Mouse (Mus musculus): ENCODE data around the gene Prox1. TPM values are rescaled to one million over a fixed set of nuclear protein-coding genes. Genes with fewer than 3 reads are reported as not detected.

Prox1 gene
- polyA plus RNA-seq, 1 experiment from 2014 or later: 6.1 TPM

- no peak for ATAC-seq
- no peak overlapping the region for H3K4me3 ChIP-seq (ENCODE audit: low read length)
- WGBS: 78% methylated on average over 2 of the region's 2 CpGs
- no peaks in the 10 kb centered on the region for H3K4me1 ChIP-seq (ENCODE audit: control insufficient read depth, insufficient read depth, low read depth, low read length)
- no peaks in the 10 kb centered on the region for H3K9me3 ChIP-seq (ENCODE audit: control insufficient read depth, low read length)
- no peaks in the 10 kb centered on the region for H3K36me3 ChIP-seq (ENCODE audit: control insufficient read depth, insufficient read depth, low read length)
- H3K27ac ChIP-seq (ENCODE audit: low read depth, low read length): no peak overlapping the region
- no peaks in the 10 kb centered on the region for H3K27me3 ChIP-seq (replicated peaks; ENCODE audit: control insufficient read depth, insufficient read depth, low read length)
- no peak overlapping the region for H3K9ac ChIP-seq (ENCODE audit: low read depth, low read length)
- H3K4me2 ChIP-seq (ENCODE audit: low read length): no peak overlapping the region
These were observed 27.7 kb upstream of the Prox1 start for GRCm38 (mm10) chr1:190198247-190198646.

- Histone ChIP-seq H3K4me1 (ENCODE audit: control insufficient read depth, insufficient read depth, low read depth, low read length) (peaks cover 9% of the 10 kb centered on the region), H3K9me3 (ENCODE audit: control insufficient read depth, low read length) (no peaks in the 10 kb centered on the region), H3K36me3 (ENCODE audit: control insufficient read depth, insufficient read depth, low read length) (no peaks in the 10 kb centered on the region), H3K4me3 (ENCODE audit: low read length) (no peak overlapping the region), H3K27me3 (replicated peaks; ENCODE audit: control insufficient read depth, insufficient read depth, low read length) (no peaks in the 10 kb centered on the region), H3K9ac (ENCODE audit: low read depth, low read length) (no peak overlapping the region), H3K4me2 (ENCODE audit: low read length) (0 out of 2 replicates have a peak overlapping the region, but pooled peaks have one; percentile 16), H3K27ac (ENCODE audit: low read depth, low read length) (no peak overlapping the region)
- WGBS: 23% methylated on average over 13 of the region's 13 CpGs
- ATAC-seq: no peak
These were observed 21.5 kb upstream of the Prox1 start for GRCm38 (mm10) chr1:190192011-190192410.

GRCm38 (mm10) chr1:190190231-190190965 lies 19.9 kb upstream of the Prox1 start:
- Histone ChIP-seq H3K4me3 (ENCODE audit: low read length) (no peak overlapping the region), H3K4me1 (ENCODE audit: control insufficient read depth, insufficient read depth, low read depth, low read length) (peaks cover 9% of the 10 kb centered on the region), H3K27ac (ENCODE audit: low read depth, low read length) (no peak overlapping the region), H3K27me3 (replicated peaks; ENCODE audit: control insufficient read depth, insufficient read depth, low read length) (no peaks in the 10 kb centered on the region), H3K4me2 (ENCODE audit: low read length) (no peak overlapping the region), H3K36me3 (ENCODE audit: control insufficient read depth, insufficient read depth, low read length) (no peaks in the 10 kb centered on the region), H3K9ac (ENCODE audit: low read depth, low read length) (no peak overlapping the region; the same call in 1 of the 2 replicates), H3K9me3 (ENCODE audit: control insufficient read depth, low read length) (no peaks in the 10 kb centered on the region)
- ATAC-seq: peak; percentile 54; the same call in 1 of the 2 replicates
- WGBS: 20% methylated on average over 10 of the region's 10 CpGs

- Histone ChIP-seq H3K27ac (ENCODE audit: low read depth, low read length) (no peak overlapping the region), H3K27me3 (replicated peaks; ENCODE audit: control insufficient read depth, insufficient read depth, low read length) (no peaks in the 10 kb centered on the region), H3K4me1 (ENCODE audit: control insufficient read depth, insufficient read depth, low read depth, low read length) (peaks cover 9% of the 10 kb centered on the region), H3K4me2 (ENCODE audit: low read length) (no peak overlapping the region), H3K9ac (ENCODE audit: low read depth, low read length) (no peak overlapping the region), H3K9me3 (ENCODE audit: control insufficient read depth, low read length) (no peaks in the 10 kb centered on the region), H3K4me3 (ENCODE audit: low read length) (no peak overlapping the region), H3K36me3 (ENCODE audit: control insufficient read depth, insufficient read depth, low read length) (no peaks in the 10 kb centered on the region)
- no peak for ATAC-seq
- WGBS: 70% methylated on average over 2 of the region's 2 CpGs
These were observed 18.6 kb upstream of the Prox1 start for GRCm38 (mm10) chr1:190189125-190189524.

GRCm38 (mm10) chr1:190186336-190186735 lies 15.8 kb upstream of the Prox1 start:
- H3K4me2 ChIP-seq (ENCODE audit: low read length): no peak overlapping the region
- 83% methylated on average over 4 of the region's 4 CpGs for WGBS
- H3K9ac ChIP-seq (ENCODE audit: low read depth, low read length): no peak overlapping the region
- H3K4me3 ChIP-seq (ENCODE audit: low read length): no peak overlapping the region
- H3K27me3 ChIP-seq (replicated peaks; ENCODE audit: control insufficient read depth, insufficient read depth, low read length): no peaks in the 10 kb centered on the region
- H3K36me3 ChIP-seq (ENCODE audit: control insufficient read depth, insufficient read depth, low read length): no peaks in the 10 kb centered on the region
- H3K4me1 ChIP-seq (ENCODE audit: control insufficient read depth, insufficient read depth, low read depth, low read length): peaks cover 4% of the 10 kb centered on the region
- ATAC-seq: no peak
- no peak overlapping the region for H3K27ac ChIP-seq (ENCODE audit: low read depth, low read length)
- H3K9me3 ChIP-seq (ENCODE audit: control insufficient read depth, low read length): no peaks in the 10 kb centered on the region

GRCm38 (mm10) chr1:190185284-190185683 lies 14.8 kb upstream of the Prox1 start:
- Histone ChIP-seq H3K9ac (ENCODE audit: low read depth, low read length) (no peak overlapping the region), H3K36me3 (ENCODE audit: control insufficient read depth, insufficient read depth, low read length) (no peaks in the 10 kb centered on the region), H3K27me3 (replicated peaks; ENCODE audit: control insufficient read depth, insufficient read depth, low read length) (no peaks in the 10 kb centered on the region), H3K27ac (ENCODE audit: low read depth, low read length) (no peak overlapping the region), H3K4me1 (ENCODE audit: control insufficient read depth, insufficient read depth, low read depth, low read length) (no peaks in the 10 kb centered on the region; the same call in none of the 2 replicates), H3K9me3 (ENCODE audit: control insufficient read depth, low read length) (no peaks in the 10 kb centered on the region), H3K4me3 (ENCODE audit: low read length) (no peak overlapping the region), H3K4me2 (ENCODE audit: low read length) (no peak overlapping the region)
- WGBS: 83% methylated on average over 10 of the region's 10 CpGs
- ATAC-seq: no peak

- H3K36me3 ChIP-seq (ENCODE audit: control insufficient read depth, insufficient read depth, low read length): no peaks in the 10 kb centered on the region
- no peak overlapping the region for H3K9ac ChIP-seq (ENCODE audit: low read depth, low read length)
- H3K4me1 ChIP-seq (ENCODE audit: control insufficient read depth, insufficient read depth, low read depth, low read length): no peaks in the 10 kb centered on the region
- no peaks in the 10 kb centered on the region for H3K9me3 ChIP-seq (ENCODE audit: control insufficient read depth, low read length)
- H3K27me3 ChIP-seq (replicated peaks; ENCODE audit: control insufficient read depth, insufficient read depth, low read length): no peaks in the 10 kb centered on the region
- 95% methylated on average over 4 of the region's 4 CpGs for WGBS
- H3K4me3 ChIP-seq (ENCODE audit: low read length): no peak overlapping the region
- ATAC-seq: no peak
- H3K27ac ChIP-seq (ENCODE audit: low read depth, low read length): no peak overlapping the region
- H3K4me2 ChIP-seq (ENCODE audit: low read length): no peak overlapping the region
These were observed 13.1 kb upstream of the Prox1 start for GRCm38 (mm10) chr1:190183574-190183973.

- no peak overlapping the region for H3K4me3 ChIP-seq (ENCODE audit: low read length)
- no peaks in the 10 kb centered on the region for H3K4me1 ChIP-seq (ENCODE audit: control insufficient read depth, insufficient read depth, low read depth, low read length)
- peaks cover 3% of the 10 kb centered on the region for H3K27me3 ChIP-seq (replicated peaks; ENCODE audit: control insufficient read depth, insufficient read depth, low read length)
- no peaks in the 10 kb centered on the region for H3K9me3 ChIP-seq (ENCODE audit: control insufficient read depth, low read length)
- H3K9ac ChIP-seq (ENCODE audit: low read depth, low read length): no peak overlapping the region
- no peaks in the 10 kb centered on the region for H3K36me3 ChIP-seq (ENCODE audit: control insufficient read depth, insufficient read depth, low read length)
- H3K27ac ChIP-seq (ENCODE audit: low read depth, low read length): no peak overlapping the region
- 80% methylated on average over 7 of the region's 7 CpGs for WGBS
- H3K4me2 ChIP-seq (ENCODE audit: low read length): no peak overlapping the region
- ATAC-seq: no peak
These were observed 11.3 kb upstream of the Prox1 start for GRCm38 (mm10) chr1:190181765-190182164.

- no peak for ATAC-seq
- no peak overlapping the region for H3K27ac ChIP-seq (ENCODE audit: low read depth, low read length)
- H3K4me1 ChIP-seq (ENCODE audit: control insufficient read depth, insufficient read depth, low read depth, low read length): no peaks in the 10 kb centered on the region
- H3K4me2 ChIP-seq (ENCODE audit: low read length): no peak overlapping the region
- H3K9ac ChIP-seq (ENCODE audit: low read depth, low read length): no peak overlapping the region
- H3K4me3 ChIP-seq (ENCODE audit: low read length): no peak overlapping the region
- H3K27me3 ChIP-seq (replicated peaks; ENCODE audit: control insufficient read depth, insufficient read depth, low read length): peaks cover 10% of the 10 kb centered on the region
- no peaks in the 10 kb centered on the region for H3K9me3 ChIP-seq (ENCODE audit: control insufficient read depth, low read length)
- 29% methylated on average over 6 of the region's 6 CpGs for whole genome bisulfite sequencing
- H3K36me3 ChIP-seq (ENCODE audit: control insufficient read depth, insufficient read depth, low read length): no peaks in the 10 kb centered on the region
These were observed 10.3 kb upstream of the Prox1 start for GRCm38 (mm10) chr1:190180861-190181260.
